Mouse (Mus musculus) cerebellum, adult 8-10 months (tissue): ENCODE data around the gene Olfr574.
A peak's percentile ranks its signal among the peaks of the same experiment; 100 is the strongest.

Experiments used
- DNase-seq: peaks from one replicate; pipeline ENCODE4 v3.0.0; 2022

Gene Olfr574

DNA sequence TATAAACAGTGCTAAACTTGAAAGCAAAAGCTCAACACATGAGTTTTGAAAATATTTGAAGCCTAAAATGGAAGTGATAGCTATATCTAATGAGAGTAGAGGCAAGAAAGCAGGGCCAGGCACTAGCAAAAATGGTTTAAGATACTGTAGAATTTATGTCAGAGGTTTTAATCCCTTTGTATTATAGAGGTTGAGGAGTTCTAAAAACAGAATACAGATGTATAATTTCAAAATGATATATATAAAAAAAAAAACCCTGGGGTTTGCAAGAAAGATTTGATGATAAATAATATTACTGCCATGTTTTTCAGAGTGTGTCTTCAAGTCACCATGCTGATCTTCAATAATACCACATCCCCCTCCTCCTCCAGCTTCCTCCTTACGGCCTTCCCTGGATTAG is at the start of gene Olfr574:
TSS of gene Olfr574 (plus strand) at position 301 of the 400 bp plus-strand sequence.
- DNase-seq, result no peak

DNA sequence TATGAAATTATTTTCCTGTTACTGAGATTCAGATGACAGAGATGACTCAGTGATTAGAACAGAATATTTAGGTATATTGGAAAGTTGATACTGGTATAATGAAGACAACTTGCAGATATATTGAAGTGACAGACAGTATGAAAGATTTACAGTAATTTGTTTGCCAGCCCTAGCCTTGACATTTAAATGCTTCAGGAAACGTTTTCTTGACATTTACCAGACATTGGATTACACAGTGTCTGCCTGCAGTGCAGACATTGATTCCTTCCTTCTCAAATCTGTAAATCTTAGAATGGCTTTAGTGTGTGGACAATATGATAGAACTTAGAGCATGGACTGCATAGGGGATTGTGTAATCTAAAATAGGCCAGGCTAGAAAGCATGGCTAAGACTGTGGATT is 33.0 kb upstream of the Olfr574 start:
- no peak for DNase-seq

DNA sequence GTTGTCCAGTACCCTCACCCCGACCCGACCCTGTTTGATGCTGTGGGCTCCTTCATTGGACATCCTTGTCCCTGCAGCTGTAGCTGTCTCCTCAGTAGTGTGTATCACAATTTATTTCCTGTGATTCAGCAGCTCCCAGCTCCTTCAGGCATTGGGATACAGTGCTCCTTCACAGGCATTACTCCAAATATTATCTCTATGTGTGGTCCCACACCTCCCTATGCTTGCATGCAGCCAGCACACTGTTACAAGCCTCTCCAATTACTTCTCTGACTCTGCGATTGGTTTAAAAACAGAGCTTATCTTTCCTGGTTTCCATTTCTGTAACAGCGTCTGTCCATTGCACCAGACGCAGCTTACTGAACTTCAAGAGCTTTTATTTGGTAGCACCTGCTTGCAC is 31.9 kb upstream of the Olfr574 start:
- no peak for DNase-seq

DNA sequence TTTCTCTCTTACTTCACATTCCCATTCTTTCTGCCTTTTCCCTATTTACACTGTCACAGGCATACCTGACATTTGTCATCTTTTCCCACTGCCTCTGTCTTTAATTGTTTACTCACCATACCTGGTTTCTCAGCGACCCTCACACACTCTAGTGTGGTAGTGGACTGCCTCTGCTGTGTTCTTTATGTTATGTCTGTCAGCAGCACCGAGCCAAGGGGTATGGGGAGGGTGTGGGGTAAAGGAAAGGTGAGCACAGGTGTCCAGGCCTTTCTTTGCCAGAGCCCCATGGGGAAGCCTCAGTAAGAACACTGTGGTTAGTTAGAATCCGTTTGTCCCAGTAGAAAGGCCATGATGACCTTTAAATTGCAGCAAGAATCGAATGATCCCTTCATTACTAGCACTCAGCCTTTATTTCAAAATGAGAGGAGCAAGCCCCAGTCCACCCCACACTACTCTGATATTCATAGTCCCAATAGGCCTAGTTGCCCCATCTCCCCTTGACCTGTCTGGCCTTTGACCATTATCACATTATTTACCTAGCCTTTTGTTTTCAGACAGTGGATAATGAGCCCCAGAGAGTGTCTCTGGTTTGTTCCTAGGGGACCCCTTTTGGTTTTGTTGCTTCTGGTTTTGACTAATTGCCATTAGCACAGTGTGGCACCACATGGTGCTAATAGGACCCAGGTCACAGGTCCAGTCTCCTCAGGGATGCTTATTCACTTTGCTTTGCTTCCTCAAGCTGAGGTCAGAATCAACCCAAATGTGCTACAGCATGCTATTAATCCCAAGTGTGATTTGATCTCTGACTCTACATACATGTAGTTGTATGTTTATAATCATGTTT is 31.0 kb upstream of the Olfr574 start, which contains the start of gene Olfr571:
TSS of gene Olfr571 (minus strand) at position 505 of the 844 bp plus-strand sequence.
- DNase-seq, result no peak

DNA sequence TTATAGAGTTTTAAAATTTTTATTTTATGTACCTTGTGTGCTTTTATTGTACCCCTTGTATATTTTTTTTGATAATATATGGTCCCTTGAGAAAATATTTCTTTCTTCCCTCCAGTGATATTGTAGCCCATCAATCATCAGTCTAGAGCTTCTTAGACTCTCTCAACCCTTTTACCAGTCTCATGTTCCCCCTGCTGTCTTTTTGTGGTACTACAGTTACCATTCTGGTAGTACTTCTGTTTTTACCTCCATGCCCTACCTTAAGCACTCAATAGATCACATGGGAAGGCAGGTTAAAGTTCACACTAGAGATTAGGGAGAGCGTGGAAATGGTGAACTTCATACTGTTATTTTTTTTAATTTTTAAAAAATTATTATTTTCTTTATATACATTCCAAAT is 28.6 kb upstream of the Olfr574 start:
- DNase-seq, result peak; percentile 16

DNA sequence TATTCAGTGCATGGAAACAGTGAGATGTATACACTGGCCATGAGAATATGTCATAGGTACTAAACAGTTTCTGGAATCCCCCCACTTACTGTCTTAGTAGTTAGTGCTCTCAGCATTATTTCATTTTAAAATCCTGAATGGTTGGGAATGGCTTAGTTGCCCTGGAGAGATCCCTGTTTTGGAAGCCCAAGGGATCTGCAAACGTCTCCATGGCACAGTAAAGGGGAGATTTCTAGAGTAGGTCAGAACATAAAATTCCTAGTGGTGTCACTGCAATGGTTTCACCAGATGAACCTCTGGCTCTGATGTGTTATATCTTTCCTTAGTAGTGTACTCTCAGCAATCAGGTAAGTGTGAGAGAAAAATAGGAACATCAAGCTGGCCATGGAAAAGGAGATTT is 24.2 kb upstream of the Olfr574 start, which contains the start of gene Olfr572:
TSS of gene Olfr572 (plus strand) at position 301 of the 400 bp plus-strand sequence.
- DNase-seq, result no peak

DNA sequence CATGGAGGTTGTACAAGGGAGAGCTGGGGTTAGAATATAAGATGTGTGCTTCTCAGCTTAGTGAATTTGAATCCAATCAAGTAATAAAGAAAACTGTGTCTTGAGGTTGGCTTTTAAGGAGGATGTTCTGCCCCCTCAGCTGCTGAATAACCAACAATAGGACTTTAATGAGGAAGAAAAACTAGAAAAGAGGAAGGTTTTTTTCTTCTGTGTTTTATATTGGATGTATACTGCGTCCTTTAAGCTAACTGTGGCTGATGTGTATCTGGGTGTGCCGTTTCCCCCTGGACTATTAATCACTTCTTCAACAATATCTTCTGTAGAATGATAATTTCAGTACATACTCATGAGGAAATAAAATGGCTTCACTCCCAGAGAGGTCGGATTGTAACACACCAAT is 21.2 kb upstream of the Olfr574 start:
- DNase-seq, result no peak

DNA sequence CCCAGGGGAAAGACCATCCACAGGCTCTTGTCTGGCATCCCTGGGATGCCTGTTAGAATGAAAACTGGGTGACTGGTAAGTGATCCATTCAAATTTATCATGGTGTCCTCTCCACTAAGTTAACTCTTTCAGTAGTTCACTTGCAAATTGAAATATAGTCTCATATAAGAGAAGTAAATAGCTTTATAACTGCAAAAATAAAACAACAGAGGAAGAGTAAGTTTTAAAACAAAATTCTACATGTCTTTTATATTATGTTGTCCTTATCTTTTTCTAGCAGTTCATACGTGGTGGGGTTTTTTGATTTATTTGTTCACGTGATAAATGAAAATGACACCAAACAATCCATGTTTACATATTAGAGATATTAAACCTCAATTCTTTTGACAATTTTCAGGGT is 5.8 kb upstream of the Olfr574 start, which contains the start of gene Olfr573-ps1:
TSS of gene Olfr573-ps1 (minus strand) at position 101 of the 400 bp plus-strand sequence.
- no peak for DNase-seq

DNA sequence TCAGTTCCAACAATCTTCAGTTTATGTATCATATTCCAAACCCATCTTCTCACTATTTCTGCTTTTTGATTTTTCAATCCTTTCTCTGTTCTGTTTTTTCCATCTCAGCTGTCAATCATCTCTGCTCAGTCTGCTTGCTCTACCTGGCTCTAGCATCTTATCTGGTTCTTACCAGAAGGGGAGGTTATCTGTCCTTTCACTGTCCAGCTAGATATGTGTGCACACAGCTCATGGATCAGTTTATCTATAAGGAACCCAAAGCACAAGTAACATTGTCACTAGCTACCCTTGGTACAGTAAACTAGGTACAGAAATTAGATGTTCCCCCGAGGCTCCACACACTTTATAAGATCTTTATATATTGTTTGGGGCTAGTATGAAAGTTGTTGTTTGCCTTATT is 4.8 kb upstream of the Olfr574 start:
- DNase-seq, result no peak

DNA sequence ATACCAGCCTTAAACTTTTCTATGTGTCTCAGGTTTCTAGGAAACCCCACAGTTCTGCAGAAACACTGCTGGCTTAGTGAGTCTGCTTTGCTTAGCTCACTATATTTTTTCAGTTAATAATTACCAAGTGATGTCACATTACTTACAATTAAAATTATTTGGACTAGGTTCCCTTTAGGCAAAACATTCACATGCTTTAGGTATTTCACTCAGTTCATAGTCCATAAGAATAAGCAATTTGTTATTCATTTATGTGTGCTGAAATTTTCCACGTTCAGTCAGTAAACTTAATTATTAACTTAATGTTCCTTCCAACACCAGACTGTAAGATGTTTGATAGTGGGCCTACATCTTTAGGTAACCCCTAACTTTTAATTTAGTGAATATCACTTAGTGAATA is 2.5 kb downstream of the Olfr574 start:
- DNase-seq, result no peak

DNA sequence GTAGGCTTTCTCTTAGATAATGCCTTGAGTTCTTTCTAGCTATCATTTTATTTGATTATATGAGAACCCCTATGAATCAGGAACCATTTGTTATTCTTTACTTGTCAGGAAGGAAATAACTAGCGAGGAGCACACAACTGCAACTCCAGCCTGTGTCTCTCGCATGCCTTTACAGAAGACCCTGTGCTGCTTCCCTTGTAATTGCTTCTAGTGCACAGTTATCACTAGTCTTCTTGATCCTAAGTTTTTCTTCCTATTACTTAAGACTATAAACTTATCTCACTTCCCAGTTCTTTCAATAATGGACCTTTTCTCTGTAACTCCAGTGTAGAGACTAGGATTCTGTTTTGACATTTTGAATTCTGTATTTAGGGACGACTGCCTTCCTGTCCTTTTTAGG is 9.9 kb downstream of the Olfr574 start:
- DNase-seq, result no peak

DNA sequence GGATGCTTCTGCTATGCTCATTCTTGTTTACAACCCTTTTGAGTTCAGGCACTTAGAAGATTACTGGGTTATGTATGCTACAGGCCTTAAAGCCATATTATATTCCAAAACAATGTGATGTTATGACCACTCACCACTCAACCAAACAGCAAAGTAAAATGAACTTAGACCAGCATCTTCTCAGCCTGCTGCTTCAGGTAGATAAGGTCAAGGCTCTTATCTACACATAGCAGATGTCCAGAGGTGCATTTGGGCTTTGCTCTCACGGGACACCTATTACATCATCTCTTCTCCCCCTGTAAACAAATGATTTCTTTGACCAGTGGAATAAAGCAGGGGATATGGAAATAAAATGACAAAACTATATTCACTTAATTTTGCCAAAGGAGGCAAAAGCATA is 10.3 kb downstream of the Olfr574 start, which contains the start of gene Olfr575:
TSS of gene Olfr575 (minus strand) at position 183 of the 400 bp plus-strand sequence.
- no peak for DNase-seq

DNA sequence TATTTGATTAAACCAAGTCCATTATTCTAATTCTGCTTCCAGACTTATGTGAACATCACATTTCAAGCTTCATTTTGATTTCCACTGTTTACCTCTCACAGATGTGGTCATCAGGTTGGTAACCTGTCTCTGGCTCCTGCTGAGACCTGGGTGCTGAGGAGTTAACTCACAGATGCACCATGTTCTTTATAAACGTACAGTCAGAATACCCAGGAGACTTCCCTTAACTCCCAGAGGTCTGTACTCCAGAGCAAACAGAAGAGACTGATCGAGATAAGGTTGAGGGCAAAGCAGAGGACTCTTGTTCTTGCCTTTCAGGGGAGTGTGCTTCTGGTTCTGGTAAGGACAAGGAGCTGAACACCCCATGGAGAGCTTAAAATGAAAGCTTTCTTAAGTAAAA is 14.1 kb downstream of the Olfr574 start, which contains the start of gene Olfr576:
TSS of gene Olfr576 (plus strand) at position 301 of the 400 bp plus-strand sequence.
- DNase-seq, result no peak

DNA sequence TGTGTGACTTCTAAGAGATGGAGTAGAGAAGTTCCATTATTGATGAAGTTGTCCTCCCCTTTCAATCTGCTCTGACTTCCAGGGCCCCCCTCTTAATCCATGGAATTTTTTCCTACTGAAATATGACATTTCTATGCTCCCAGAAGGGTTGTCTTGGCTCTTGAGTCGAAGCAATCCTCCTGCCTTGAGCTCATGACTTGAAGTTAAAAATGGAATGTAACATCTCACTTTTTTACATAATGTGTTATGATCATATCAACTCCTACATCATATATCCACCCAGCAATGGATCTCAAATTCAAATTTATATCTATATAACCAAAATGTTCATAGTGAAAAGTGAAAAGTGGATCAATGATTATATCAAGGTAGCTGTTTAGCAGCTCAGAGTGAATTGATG is 26.1 kb downstream of the Olfr574 start:
- DNase-seq, result no peak

DNA sequence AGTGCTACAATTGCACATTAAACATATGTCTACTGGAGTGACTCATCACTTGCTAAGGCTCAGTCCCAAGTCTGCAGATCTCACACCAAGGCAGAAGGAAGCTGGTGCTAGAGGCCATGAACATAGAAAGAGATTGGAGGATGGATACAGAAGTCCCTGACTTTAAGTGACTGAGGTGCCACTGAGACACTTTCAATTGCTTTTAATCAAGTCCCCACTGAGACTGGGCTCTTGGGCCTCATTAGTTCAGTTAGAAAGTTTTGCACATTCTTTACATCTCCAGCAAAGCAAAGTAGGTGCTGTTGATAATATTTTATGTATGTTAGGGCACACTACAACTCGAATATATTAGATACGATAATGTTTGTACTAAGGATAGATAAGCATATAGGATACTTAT is 27.6 kb downstream of the Olfr574 start, which contains the start of gene Olfr577:
TSS of gene Olfr577 (minus strand) at position 101 of the 400 bp plus-strand sequence.
- DNase-seq, result no peak

DNA sequence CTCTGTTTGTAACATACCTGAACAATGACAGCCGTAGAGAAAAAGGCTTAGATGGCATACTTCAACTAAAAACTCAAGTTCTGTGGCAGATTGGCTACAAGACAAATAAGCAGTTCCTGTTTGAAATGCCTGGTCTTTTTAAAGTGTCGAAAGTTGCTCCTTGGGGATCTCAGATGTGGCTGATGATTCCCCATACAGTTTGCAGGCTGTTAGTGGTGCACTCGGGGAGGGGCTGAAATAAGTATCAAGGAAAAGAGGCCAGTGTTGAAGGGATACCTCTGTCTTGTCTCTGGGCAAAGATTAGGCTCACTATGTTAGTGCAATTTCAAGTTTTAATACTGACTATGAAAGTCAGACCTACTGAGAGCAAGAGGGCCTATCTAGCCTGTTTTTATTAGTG is 41.0 kb downstream of the Olfr574 start, which contains the start of gene Olfr578:
TSS of gene Olfr578 (minus strand) at position 101 of the 400 bp plus-strand sequence.
- no peak for DNase-seq
